Mouse (Mus musculus): Measurements from ENCODE around the gene Lipt2. TPM values are rescaled to one million over a fixed set of nuclear protein-coding genes. Genes with fewer than 3 reads are reported as not detected.

Lipt2 gene
- 19.6 and 21.7 TPM in 2 replicates for polyA plus RNA-seq (2015; fragmentation: Nextera tagmentation; extraction: Ambion mirVana)

DNA sequence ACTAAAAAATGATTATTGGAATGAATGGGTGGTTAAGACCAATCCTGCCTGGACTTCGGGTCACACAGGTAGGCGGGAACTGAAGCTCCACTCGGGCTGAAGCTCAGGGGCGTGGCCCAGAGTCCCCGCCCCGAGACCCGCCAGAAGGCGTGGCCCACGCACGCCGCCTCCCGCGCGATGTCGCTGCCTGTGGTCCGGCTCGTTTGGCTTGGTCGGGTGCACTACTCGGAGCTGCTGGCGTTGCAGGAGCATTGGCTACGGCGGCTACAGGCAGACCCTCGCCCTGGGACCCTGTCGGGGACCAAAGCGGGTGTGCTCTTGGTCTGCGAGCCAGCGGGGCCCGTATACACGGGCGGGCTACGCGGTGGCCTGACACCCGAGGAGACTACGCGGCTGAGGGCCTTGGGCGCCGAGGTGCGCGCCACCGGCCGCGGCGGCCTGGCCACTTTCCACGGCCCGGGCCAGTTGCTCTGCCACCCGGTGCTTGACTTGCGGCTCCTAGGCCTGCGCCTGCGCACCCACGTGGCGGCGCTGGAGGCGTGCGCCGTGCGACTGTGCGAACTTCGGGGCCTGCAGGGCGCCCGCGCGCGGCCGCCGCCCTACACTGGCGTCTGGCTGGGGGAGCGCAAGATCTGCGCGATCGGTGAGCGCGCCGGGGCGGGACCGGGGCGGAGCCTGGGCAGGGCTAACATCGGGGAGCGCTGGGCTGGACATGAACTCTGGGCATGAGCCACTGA, at the start of gene Lipt2:
Lipt2 (plus strand) TSS at position 173 of the 737 bp plus-strand sequence.
- no peaks in the 10 kb centered on the region for H3K27me3 ChIP-seq (ENCODE audit: insufficient read depth, low read length)
- WGBS = under 1% methylated on average over 78 of the region's 78 CpGs
- H3K4me2 ChIP-seq (replicated peaks; ENCODE audit: low read depth, low read length) = peak within 1 kb of the TSS; percentile 90
- no peaks in the 10 kb centered on the region for H3K9me3 ChIP-seq (ENCODE audit: low read length)
- 0 out of 2 replicates have a peak, but pooled peaks cover 3% of the 10 kb centered on the region for H3K36me3 ChIP-seq (ENCODE audit: insufficient read depth, low read length)
- H3K27ac ChIP-seq (ENCODE audit: low read length) = peak within 1 kb of the TSS; percentile 99
- peak within 1 kb of the TSS; percentile 88 for H3K4me3 ChIP-seq (ENCODE audit: low read length)
- H3K4me1 ChIP-seq (ENCODE audit: insufficient read depth, low read length) = peaks cover 15% of the 10 kb centered on the region
- ATAC-seq (ENCODE audit: low FRiP score, low TSS enrichment) = peak; percentile 98
- peak within 1 kb of the TSS; percentile 97 for H3K9ac ChIP-seq (replicated peaks; ENCODE audit: low read length)

DNA sequence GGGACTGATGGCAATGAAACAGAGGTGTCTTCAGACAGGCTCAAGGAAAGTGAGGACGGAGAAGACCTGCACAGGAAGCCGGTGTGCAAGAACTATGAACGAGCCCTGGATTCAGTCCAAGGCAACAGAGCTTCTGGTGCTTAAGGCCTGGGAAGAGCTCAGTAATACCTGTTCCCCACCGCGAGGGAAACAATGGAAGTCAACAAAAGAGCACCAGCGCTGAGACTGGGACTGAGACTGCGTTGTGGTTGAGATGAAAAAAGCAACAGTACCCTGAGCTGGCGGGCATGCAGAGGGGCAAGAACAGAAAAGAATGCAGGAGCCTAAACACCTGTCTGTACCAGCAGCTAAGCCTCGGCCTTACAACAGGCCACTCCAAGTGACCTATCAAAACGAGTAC, 47.6 kb upstream of the Lipt2 start:
- Histone ChIP-seq H3K4me1 (ENCODE audit: insufficient read depth, low read length) (no peaks in the 10 kb centered on the region), H3K4me2 (replicated peaks; ENCODE audit: low read depth, low read length) (no peak overlapping the region), H3K36me3 (ENCODE audit: insufficient read depth, low read length) (peaks cover 47% of the 10 kb centered on the region), H3K27me3 (ENCODE audit: insufficient read depth, low read length) (no peaks in the 10 kb centered on the region), H3K27ac (ENCODE audit: low read length) (no peak overlapping the region), H3K9ac (replicated peaks; ENCODE audit: low read length) (no peak overlapping the region), H3K4me3 (ENCODE audit: low read length) (no peak overlapping the region), H3K9me3 (ENCODE audit: low read length) (no peaks in the 10 kb centered on the region)
- no peak for ATAC-seq (ENCODE audit: low FRiP score, low TSS enrichment)
- WGBS = 74% methylated on average over 10 of the region's 10 CpGs

DNA sequence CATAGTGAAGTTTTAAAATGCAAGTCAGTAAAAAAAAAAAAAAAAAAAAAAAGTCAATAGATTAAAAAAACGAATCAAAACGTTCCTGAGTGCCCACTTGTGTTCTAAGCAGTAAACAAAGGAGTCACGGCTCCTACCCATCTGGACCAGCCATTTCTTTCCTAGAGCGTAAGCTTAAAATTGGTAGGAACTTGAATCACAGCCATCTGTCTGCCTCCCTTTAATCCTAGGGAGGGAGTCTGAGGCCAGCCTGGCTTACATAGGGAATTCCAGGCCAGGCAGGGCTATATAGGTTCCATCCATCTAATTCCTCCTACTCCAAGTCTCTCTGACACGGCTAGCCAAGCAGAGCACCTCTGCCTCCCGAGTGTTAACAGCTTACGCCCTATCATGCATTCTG, 45.3 kb upstream of the Lipt2 start:
- Histone ChIP-seq H3K9me3 (ENCODE audit: low read length) (no peaks in the 10 kb centered on the region), H3K27me3 (ENCODE audit: insufficient read depth, low read length) (no peaks in the 10 kb centered on the region), H3K4me3 (ENCODE audit: low read length) (no peak overlapping the region), H3K27ac (ENCODE audit: low read length) (no peak overlapping the region), H3K36me3 (ENCODE audit: insufficient read depth, low read length) (peaks cover 50% of the 10 kb centered on the region), H3K9ac (replicated peaks; ENCODE audit: low read length) (no peak overlapping the region), H3K4me2 (replicated peaks; ENCODE audit: low read depth, low read length) (no peak overlapping the region), H3K4me1 (ENCODE audit: insufficient read depth, low read length) (no peaks in the 10 kb centered on the region)
- ATAC-seq (ENCODE audit: low FRiP score, low TSS enrichment) = no peak
- WGBS = 68% methylated on average over 7 of the region's 7 CpGs

DNA sequence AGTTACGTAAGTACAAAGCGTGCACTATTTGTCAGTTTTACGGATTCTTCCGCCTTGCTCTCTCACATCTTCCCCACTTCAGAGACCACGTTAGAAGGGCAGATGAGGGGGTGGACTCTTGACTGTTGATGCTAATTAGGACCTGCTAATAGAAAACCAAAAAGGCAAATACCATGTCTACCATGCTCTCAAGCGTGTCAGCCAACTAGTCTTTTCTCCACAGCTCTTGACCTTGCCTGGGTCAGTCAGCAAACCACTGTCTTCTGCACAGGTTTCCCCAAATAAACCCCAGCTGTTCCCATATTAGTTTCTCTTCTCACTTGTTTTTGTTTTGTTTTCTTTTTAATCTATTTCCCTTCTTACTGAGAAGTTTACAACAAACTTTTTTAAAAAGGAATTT, 44.8 kb upstream of the Lipt2 start:
- no peaks in the 10 kb centered on the region for H3K4me1 ChIP-seq (ENCODE audit: insufficient read depth, low read length)
- H3K4me3 ChIP-seq (ENCODE audit: low read length) = no peak overlapping the region
- H3K27me3 ChIP-seq (ENCODE audit: insufficient read depth, low read length) = no peaks in the 10 kb centered on the region
- H3K4me2 ChIP-seq (replicated peaks; ENCODE audit: low read depth, low read length) = no peak overlapping the region
- H3K36me3 ChIP-seq (ENCODE audit: insufficient read depth, low read length) = peaks cover 46% of the 10 kb centered on the region
- H3K9me3 ChIP-seq (ENCODE audit: low read length) = no peaks in the 10 kb centered on the region
- H3K9ac ChIP-seq (replicated peaks; ENCODE audit: low read length) = no peak overlapping the region
- WGBS = 75% methylated on average over 6 of the region's 6 CpGs
- no peak for ATAC-seq (ENCODE audit: low FRiP score, low TSS enrichment)
- no peak overlapping the region for H3K27ac ChIP-seq (ENCODE audit: low read length)

DNA sequence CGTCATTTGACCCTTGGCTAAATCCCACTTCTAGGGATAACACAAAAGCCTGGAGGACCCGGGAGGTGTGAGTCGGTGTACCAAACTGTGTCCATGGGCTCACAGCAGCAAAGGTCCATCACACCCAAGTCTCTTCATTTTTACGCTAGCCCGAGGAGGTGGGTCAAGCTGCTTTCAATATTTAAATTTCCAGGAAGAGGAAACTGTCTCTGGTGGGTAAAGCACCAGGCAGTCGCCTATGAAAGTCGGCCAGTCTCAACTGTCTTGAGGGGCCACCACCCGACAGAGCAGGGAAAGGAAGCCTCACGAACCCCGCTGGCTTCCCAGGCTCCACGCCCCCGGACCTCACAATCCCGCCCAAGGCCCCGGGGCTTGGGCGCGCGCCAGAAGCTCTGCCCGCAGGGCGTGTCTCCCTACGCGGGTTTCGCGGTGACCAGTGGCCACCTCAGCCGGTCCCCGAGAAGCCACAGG, 38.3 kb upstream of the Lipt2 start:
- WGBS = under 1% methylated on average over 25 of the region's 25 CpGs
- no peaks in the 10 kb centered on the region for H3K9me3 ChIP-seq (ENCODE audit: low read length)
- H3K4me2 ChIP-seq (replicated peaks; ENCODE audit: low read depth, low read length) = peak overlapping the region; percentile 78

DNA sequence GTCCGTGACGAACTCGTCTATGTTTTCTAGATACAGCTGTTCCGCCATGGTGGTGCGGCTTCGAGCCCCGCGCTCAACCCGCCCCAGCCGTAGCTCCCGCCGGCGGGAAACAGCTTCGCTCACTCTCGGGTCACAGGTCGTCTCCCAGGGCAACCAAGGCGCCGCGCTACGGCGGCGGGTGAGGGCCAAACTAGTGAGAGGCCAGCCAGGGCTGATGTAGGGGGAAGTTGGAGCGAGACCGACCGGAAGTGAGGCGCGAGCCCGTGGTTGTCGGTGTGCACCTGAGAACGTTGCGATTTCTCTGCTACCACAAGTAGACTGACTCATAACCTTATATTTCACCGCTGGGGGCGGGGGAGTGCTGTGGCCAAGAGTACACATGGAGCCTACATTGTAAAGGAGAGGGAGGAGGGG, 37.7 kb upstream of the Lipt2 start, which contains the start of gene Pold3:
Pold3 (minus strand) TSS at position 190 of the 414 bp plus-strand sequence.
- no peaks in the 10 kb centered on the region for H3K9me3 ChIP-seq (ENCODE audit: low read length)
- peak within 1 kb of the TSS; percentile 87 for H3K9ac ChIP-seq (replicated peaks; ENCODE audit: low read length)
- peaks cover 12% of the 10 kb centered on the region; the same call in 1 of the 2 replicates for H3K36me3 ChIP-seq (ENCODE audit: insufficient read depth, low read length)
- no peaks in the 10 kb centered on the region for H3K27me3 ChIP-seq (ENCODE audit: insufficient read depth, low read length)
- peak within 1 kb of the TSS; percentile 78 for H3K4me3 ChIP-seq (ENCODE audit: low read length)
- ATAC-seq (ENCODE audit: low FRiP score, low TSS enrichment) = peak; percentile 94
- peak within 1 kb of the TSS; percentile 91 for H3K27ac ChIP-seq (ENCODE audit: low read length)
- under 1% methylated on average over 33 of the region's 33 CpGs for WGBS
- peak within 1 kb of the TSS; percentile 78 for H3K4me2 ChIP-seq (replicated peaks; ENCODE audit: low read depth, low read length)
- peaks cover 16% of the 10 kb centered on the region for H3K4me1 ChIP-seq (ENCODE audit: insufficient read depth, low read length)

More for the DNA sequence above, 38.3 kb upstream of the Lipt2 start:
- peaks cover 15% of the 10 kb centered on the region; the same call in 1 of the 2 replicates for H3K36me3 ChIP-seq (ENCODE audit: insufficient read depth, low read length)
- no peaks in the 10 kb centered on the region for H3K27me3 ChIP-seq (ENCODE audit: insufficient read depth, low read length)
- peak overlapping the region; percentile 78 for H3K4me3 ChIP-seq (ENCODE audit: low read length)
- H3K9ac ChIP-seq (replicated peaks; ENCODE audit: low read length) = peak overlapping the region; percentile 87
- peak; percentile 69 for ATAC-seq (ENCODE audit: low FRiP score, low TSS enrichment)
- H3K27ac ChIP-seq (ENCODE audit: low read length) = peak overlapping the region; percentile 91
- H3K4me1 ChIP-seq (ENCODE audit: insufficient read depth, low read length) = peaks cover 16% of the 10 kb centered on the region

DNA sequence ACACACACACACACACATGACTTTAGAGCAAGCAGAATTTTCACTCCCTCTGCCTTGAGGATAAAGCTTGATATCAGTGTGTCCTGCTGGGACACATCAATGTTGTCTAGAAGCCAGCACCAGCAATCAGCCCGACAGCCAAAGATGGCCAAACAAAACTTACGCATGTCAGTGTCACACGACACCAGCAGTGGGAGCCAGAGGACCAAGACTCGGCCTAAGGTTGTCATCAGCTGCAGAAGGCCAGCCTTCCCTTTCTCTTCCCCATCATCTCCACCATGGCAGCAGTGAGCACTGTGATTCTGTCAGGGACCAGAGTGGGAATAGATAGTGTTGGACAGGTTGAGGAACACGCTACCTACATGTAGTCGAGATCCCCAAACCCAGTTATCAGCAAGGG, 35.6 kb upstream of the Lipt2 start:
- Histone ChIP-seq H3K9ac (replicated peaks; ENCODE audit: low read length) (no peak overlapping the region), H3K27me3 (ENCODE audit: insufficient read depth, low read length) (no peaks in the 10 kb centered on the region), H3K36me3 (ENCODE audit: insufficient read depth, low read length) (no peaks in the 10 kb centered on the region), H3K9me3 (ENCODE audit: low read length) (peaks cover 3% of the 10 kb centered on the region; the same call in 1 of the 2 replicates), H3K4me2 (replicated peaks; ENCODE audit: low read depth, low read length) (no peak overlapping the region), H3K4me3 (ENCODE audit: low read length) (no peak overlapping the region), H3K27ac (ENCODE audit: low read length) (no peak overlapping the region), H3K4me1 (ENCODE audit: insufficient read depth, low read length) (peaks cover 16% of the 10 kb centered on the region)
- WGBS = 51% methylated on average over 6 of the region's 6 CpGs
- no peak for ATAC-seq (ENCODE audit: low FRiP score, low TSS enrichment)

DNA sequence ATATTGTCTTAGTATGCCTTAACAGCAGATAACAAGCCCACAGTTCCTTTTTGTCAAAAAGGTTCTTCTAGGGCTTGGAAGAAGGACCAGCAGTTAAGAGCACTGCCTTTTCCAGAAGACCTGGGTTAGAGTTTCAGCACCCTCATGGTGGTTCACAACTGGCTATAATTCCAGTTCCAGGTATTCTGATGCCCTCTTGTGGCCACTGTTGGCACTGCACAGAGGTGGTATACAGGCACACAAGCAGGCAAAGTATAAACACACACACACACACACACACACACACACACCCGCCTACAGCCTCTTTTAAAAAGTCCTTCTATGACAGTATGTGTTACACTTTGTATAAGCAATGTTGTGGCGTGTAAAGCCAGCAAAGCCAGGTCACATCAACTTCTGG, 34.9 kb upstream of the Lipt2 start:
- Histone ChIP-seq H3K27ac (ENCODE audit: low read length) (no peak overlapping the region), H3K36me3 (ENCODE audit: insufficient read depth, low read length) (no peaks in the 10 kb centered on the region), H3K4me2 (replicated peaks; ENCODE audit: low read depth, low read length) (no peak overlapping the region), H3K9ac (replicated peaks; ENCODE audit: low read length) (no peak overlapping the region), H3K9me3 (ENCODE audit: low read length) (peaks cover 3% of the 10 kb centered on the region; the same call in 1 of the 2 replicates), H3K27me3 (ENCODE audit: insufficient read depth, low read length) (no peaks in the 10 kb centered on the region), H3K4me1 (ENCODE audit: insufficient read depth, low read length) (peaks cover 16% of the 10 kb centered on the region), H3K4me3 (ENCODE audit: low read length) (no peak overlapping the region)
- 80% methylated on average over 2 of the region's 2 CpGs for WGBS
- no peak for ATAC-seq (ENCODE audit: low FRiP score, low TSS enrichment)

DNA sequence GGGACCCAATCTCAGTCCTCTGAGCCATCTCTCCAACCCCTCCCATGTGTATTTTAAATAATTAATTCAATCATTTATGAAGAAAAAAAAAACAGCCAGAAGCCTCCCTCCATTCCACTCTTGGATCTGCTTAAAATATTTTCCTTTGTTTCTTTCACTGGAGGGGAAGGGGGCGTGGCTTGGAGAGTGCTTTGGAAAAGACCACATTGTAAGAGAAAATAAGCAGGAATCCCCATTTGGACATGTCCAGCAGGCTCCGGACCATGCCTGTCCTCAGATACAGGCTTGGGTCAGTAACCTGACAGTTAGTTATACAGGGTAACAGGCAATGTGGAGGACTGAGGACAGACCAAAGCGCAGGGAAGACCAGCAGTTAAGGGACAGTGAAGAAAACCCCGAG, 33.9 kb upstream of the Lipt2 start:
- Histone ChIP-seq H3K4me1 (ENCODE audit: insufficient read depth, low read length) (peaks cover 10% of the 10 kb centered on the region), H3K4me3 (ENCODE audit: low read length) (no peak overlapping the region), H3K27ac (ENCODE audit: low read length) (no peak overlapping the region), H3K9ac (replicated peaks; ENCODE audit: low read length) (no peak overlapping the region), H3K4me2 (replicated peaks; ENCODE audit: low read depth, low read length) (no peak overlapping the region), H3K9me3 (ENCODE audit: low read length) (peaks cover 3% of the 10 kb centered on the region; the same call in 1 of the 2 replicates), H3K27me3 (ENCODE audit: insufficient read depth, low read length) (no peaks in the 10 kb centered on the region), H3K36me3 (ENCODE audit: insufficient read depth, low read length) (no peaks in the 10 kb centered on the region)
- 78% methylated on average over 4 of the region's 4 CpGs for WGBS
- ATAC-seq (ENCODE audit: low FRiP score, low TSS enrichment) = no peak

DNA sequence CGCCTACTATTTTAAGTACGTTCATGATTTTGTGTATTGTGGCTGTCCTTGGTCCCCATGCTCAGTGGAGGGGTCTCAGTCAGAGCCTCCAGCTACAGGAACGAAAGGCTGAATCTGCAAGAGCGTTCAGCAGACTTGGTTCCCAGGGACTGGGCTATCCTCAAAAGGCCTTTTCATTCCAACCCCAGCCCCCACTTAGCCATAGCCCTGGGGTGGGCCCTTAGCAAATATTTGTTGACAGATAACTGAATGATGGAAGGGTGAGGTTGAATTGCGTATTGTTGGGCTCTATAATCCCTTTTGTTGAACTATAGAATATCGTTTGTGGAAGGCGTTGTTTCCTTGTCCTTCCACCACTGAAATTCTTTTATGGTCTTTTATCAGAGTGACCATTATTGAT, 32.6 kb upstream of the Lipt2 start:
- Histone ChIP-seq H3K4me1 (ENCODE audit: insufficient read depth, low read length) (peaks cover 6% of the 10 kb centered on the region; the same call in 1 of the 2 replicates), H3K4me3 (ENCODE audit: low read length) (no peak overlapping the region), H3K27ac (ENCODE audit: low read length) (no peak overlapping the region), H3K36me3 (ENCODE audit: insufficient read depth, low read length) (no peaks in the 10 kb centered on the region), H3K27me3 (ENCODE audit: insufficient read depth, low read length) (no peaks in the 10 kb centered on the region), H3K9me3 (ENCODE audit: low read length) (peaks cover 3% of the 10 kb centered on the region; the same call in 1 of the 2 replicates), H3K9ac (replicated peaks; ENCODE audit: low read length) (no peak overlapping the region), H3K4me2 (replicated peaks; ENCODE audit: low read depth, low read length) (no peak overlapping the region)
- ATAC-seq (ENCODE audit: low FRiP score, low TSS enrichment) = no peak
- 91% methylated on average over 7 of the region's 7 CpGs for WGBS
